Mouse (Mus musculus): ENCODE results near the gene Hacd4. TPM values are rescaled to one million over a fixed set of nuclear protein-coding genes. Genes with fewer than 3 reads are reported as not detected.

Gene Hacd4
- polyA plus RNA-seq (2017; shearing (Covaris generic)) = 1 to 10 TPM in 1 of 2 experiments, under 1 TPM in 1; 0.30 to 1.8 TPM

GRCm38 (mm10) chr4:88438326-88438989, at the start of gene Hacd4:
Hacd4 (minus strand) TSS chr4:88438928.

Other genes starting within 250 kb of the Hacd4 start
- gene Ifnb1, start 83.8 kb upstream of the Hacd4 start, polyA plus RNA-seq (2017; shearing (Covaris generic)) = 1 to 10 TPM in 1 of 2 experiments, under 1 TPM in 1; 0.29 to 1.3 TPM
- 1 to 10 TPM in 1 of 2 experiments, under 1 TPM in 1; 0.45 to 2.3 TPM for gene Ifna15, start 119.3 kb upstream of the Hacd4 start, polyA plus RNA-seq (2017; shearing (Covaris generic))
- under 1 TPM in 1 of 2 experiments, not detected in 1; 0.70 TPM for gene Ifna14, start 132.9 kb upstream of the Hacd4 start, polyA plus RNA-seq (2017; shearing (Covaris generic))
- not detected for gene Ifna9, start 153.5 kb upstream of the Hacd4 start, polyA plus RNA-seq (2017; shearing (Covaris generic))
- gene Ifna12, start 164.4 kb upstream of the Hacd4 start, polyA plus RNA-seq (2017; shearing (Covaris generic)) = not detected
- gene C87499, start 195.5 kb upstream of the Hacd4 start, polyA plus RNA-seq (2017; shearing (Covaris generic)) = under 1 TPM in 1 of 2 experiments, not detected in 1; 0.47 TPM
- gene Ifna13, start 205.5 kb upstream of the Hacd4 start, polyA plus RNA-seq (2017; shearing (Covaris generic)) = not detected
- not detected for gene Ifna16, start 238.0 kb upstream of the Hacd4 start, polyA plus RNA-seq (2017; shearing (Covaris generic))
- not detected for gene Ifna2, start 245.0 kb upstream of the Hacd4 start, polyA plus RNA-seq (2017; shearing (Covaris generic))